Mouse (Mus musculus): Measurements from ENCODE around the gene Tssk2. TPM values are rescaled to one million over a fixed set of nuclear protein-coding genes. Genes with fewer than 3 reads are reported as not detected.

Gene Tssk2
- total RNA-seq, 2 experiments from 2014 or later, result not detected

DNA sequence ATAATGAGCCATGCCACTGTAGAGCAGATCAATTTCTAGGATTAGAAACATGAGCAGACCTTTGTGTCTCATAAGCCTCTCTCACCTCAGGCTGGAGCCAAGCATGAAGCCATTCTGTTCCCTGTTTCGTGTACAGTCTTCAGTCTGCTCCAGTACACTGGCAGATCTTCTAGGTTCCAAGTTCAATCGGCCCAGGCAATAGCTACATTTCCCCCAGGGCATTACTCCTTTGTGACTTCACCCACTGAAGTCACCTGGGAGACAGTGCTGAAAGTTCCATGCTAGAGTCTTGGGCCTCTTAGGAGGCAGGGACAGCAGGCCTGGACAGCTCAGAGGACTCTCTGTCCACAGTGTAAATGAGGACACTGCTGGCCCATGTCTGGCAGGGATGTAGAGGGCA lies 4.5 kb upstream of the Tssk2 start, which contains the start of gene Tssk1:
Gene Tssk1 (plus strand): TSS at position 301 of the 400 bp plus-strand sequence.
- no peak for DNase-seq
- intact Hi-C loops (cut with DNase I), result loop anchor here (2.0 kb wide), 1 partner anchor 17 kb away; the partner anchor contains the start of gene Ess2

DNA sequence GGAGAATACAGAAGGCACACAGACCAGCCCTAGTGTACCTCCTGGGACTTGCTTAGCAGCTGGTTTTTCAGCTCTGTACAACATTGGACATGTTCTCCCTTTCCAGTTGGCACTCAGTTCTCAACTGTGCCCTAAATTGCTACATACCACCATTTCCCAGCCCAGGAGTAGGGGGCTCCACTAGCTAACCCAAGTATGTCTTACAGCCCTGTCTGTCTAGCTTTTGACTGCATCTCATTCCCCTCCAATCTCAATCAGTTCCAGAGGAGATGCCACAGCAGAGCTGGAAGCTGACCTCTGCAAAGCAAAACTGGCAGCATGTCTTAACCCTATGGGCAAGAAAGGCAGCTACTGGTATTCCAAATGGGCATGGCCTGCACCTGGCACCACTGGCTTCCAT lies 2.3 kb upstream of the Tssk2 start:
- intact Hi-C loops (cut with DNase I), result no loop called here
- no peak for DNase-seq

DNA sequence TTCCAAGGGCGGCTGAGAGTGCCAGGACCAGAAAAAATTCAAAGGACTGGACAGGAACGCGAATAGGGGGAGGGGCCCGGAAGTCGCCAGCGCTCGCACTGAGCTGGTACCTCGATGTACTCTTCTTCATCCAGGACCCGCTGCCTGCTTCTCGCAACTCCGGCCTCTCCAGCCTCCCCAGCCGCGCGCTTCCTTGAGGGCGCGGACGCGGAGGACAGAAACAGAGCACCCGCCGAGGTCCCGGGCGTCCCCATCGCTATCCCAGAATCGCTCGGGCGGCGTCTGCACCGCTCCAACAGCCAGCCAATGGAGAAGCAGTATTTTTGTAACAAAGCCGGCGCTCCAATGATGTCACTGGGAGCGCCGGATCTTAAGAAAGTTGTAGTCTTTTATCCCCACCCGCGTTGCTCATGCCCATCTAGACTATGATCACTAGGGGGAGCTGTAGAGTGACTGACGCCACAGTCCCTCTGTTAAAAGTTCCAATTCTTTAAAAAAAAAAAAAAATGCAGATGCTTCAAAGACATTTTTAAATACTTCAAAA lies 12.7 kb downstream of the Tssk2 start, which contains the start of gene Ess2:
Gene Ess2 (minus strand): TSS at position 297 of the 544 bp plus-strand sequence.
- DNase-seq, result peak; percentile 94
- intact Hi-C loops (cut with DNase I), result loop anchor here (2.0 kb wide), 3 partner anchors 18 to 136 kb away; no protein-coding TSS in a partner anchor

DNA sequence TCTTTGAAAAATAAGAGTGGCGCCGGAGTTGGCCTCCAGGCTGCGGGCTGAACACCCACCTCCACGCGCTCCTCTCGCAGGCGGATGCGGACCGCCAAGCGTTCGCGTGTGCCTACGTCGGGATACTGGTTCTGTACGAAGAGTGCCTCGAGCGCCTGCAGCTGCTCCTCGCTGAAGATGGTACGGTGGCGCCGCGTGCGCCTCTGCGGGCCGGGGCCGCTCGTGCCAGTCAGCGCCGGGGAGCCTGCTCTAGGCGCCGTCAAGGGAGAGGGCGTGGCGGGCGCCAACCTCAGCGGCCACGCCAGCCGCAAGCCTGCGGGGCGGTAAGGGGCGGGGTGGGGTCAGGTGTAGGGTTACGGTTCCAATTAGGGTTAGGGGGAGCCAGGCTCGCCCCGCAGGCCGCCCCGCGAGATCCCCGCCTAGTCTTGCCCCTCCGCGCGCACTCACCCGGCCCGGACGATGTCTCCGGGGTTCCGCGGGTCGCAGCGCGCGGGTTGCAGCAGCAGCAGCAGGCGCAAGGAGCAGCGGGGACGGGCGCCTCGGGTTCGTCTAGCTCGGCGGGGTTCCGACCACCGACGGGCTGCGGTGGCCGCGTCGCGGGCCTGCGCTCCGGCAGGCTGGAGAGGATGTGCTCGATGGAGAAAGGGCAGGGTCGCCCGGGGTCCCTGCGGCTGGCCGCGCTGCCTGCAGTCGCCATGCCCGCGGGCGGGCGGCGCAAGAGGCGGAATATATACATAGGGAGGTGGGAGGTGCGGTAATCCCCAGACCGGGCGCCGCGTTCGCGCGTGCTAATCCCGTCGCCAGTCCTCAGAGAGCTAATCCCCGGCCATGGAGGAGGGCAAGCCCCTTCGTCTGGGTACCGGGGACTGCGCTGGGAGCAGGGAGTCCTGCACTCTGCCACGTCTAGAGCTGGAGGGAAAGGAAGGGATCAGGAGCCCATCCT lies 16.1 kb downstream of the Tssk2 start, which contains the start of gene Gsc2:
Gene Gsc2 (minus strand): TSS at position 753 of the 943 bp plus-strand sequence.
- no peak for DNase-seq
- intact Hi-C loops (cut with DNase I), result no loop called here

DNA sequence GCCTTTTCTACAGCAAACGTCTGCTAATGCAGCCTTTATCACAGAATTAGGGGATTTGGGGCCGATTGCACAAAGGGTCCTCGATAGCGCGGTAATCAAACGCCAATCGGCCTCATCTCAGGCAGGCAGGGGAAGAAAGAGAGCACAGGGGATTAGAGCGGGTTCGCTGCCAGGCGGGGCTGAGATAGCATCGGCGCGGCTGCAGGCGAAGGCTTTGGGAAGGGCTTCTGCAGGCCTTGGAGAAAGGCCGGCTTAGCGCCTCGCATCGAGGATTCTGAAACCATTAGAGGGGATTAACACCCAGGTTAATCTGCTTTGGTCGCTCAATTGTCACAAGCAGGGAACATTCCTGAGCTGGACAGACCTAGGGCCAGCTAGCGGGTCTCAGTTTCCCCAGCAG lies 22.1 kb downstream of the Tssk2 start:
- no peak for DNase-seq
- intact Hi-C loops (cut with DNase I), result no loop called here

DNA sequence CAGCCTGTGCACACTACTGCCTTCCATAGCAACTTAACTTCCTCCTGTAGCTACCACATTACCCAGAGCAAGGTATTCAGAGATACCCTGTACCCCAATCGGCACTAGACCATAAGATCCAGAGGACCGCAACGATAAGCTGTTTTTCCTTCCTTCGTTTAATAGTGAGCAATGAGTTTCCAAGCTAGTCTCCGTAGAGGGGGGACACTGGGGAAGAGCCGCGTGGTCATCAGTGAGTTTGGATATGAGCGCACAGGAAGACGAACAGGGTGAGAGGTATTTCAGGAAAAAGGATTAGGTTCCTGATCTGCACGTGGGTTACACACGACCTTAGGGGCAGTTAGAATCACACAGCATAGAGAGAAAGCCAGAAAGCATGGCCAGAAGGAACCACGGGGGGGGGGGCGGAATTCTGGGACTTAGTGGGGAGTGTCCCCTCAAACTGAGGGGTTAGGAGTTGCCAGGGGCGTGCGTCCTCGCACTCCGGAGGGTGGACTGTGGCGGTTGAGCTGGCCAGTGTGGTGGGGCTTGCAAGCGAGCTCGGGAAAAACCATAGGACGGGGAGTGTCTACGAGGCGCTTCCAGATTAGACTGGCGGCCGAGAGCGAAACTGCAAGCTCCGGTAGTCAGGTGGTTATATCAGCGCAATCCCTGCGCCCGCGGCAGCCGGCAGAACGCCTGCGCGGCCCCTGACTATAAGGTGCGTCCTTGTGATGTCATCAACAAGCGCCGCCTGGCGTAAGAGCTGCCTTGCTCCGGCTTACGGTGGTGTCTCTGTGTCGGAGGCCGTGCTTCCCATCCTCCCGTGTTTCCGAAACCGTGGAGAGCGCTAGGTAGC lies 23.1 kb downstream of the Tssk2 start:
- peak; percentile 96 to 97 for DNase-seq
- intact Hi-C loops (cut with DNase I), result loop anchor here (1.0 kb wide), 1 partner anchor 9 kb away; no protein-coding TSS in a partner anchor

DNA sequence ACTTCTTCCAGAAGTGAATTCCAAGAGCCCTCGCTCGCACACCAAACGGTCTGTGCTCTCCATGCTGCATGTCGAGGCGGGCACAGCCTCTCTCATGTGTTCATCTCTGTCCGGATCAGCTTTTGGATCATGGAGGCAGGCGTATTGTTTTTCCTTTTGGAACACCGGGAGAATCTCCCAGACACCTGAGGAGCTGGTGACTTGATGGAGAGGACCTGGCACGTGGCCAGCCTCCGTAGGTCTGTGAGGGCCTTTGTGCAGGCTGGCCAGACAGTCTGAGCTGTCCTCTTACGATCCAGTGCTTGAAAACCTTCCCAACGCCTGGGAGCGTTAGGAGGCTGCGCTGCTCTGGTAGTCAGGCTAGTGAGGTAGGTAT lies 23.7 kb downstream of the Tssk2 start:
- intact Hi-C loops (cut with DNase I), result no loop called here
- no peak for DNase-seq

DNA sequence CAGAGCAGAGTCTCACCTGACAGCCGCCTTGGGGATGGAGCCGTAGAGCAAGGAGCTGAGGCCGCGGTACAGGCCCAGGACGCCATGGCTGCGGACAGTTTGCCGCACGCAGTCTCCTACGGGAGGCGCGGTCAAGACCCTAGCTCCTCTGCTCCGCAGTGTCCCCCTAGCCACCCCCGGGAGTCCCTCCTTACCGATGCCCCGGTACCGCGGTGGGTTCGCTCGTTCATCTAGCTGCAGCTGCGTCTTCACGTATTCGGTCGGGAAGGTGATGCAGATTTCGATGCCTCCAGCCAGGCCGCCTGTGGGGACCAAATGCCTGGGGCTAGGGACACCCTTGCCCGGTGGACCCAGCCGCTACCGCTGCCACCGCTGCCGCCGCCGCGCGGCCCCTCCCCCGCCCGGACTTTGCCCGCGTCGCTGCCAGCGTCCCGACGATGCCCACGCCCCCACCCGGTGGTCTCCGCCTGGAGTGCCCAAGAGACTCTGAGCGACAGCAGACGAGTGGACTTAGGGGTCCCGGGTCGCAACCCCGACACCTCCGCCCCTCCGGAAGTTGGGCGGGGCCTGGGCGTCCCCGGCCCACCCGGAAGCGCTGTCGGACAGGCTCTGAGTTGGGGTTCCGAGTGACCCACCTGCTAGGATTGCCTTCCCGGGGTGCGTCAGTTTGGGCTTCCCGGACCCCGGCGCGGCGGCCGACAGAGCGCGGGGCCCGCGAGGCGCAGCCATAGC lies 29.1 kb downstream of the Tssk2 start:
- intact Hi-C loops (cut with DNase I), result loop anchor here (2.0 kb wide), 1 partner anchor 59 kb away; no protein-coding TSS in a partner anchor

DNA sequence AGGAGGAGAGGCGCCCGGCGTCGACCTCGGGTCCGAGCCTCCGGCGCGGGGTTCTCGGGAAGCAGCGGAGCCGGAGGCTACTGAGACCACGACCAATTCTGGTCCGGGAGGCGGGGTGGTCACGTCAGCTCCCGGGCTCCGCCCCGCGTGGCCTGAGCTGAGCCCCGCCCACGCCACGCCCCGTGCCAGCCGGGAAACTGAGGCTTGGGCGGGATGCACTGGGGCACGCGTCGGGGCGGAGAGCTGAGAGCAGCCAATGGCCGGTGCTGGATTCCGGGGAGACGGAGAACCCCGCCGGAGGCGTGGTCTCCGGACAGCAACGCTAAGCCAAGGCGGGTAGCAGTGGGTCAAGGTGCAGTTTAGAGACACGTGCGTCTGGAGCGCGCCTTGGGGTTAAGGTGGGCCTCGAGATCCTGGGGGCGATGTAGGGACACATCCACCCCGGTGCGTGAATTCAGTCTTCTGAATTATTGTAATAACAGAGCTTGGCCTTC lies 29.7 kb downstream of the Tssk2 start, which contains the start of gene Slc25a1:
Gene Slc25a1 (minus strand): TSS at position 133 of the 494 bp plus-strand sequence.
- intact Hi-C loops (cut with DNase I), result loop anchor here (2.0 kb wide), 1 partner anchor 59 kb away; no protein-coding TSS in a partner anchor

More for the DNA sequence above, 29.1 kb downstream of the Tssk2 start:
- peak in 1 of 2 experiments; percentile 55 for DNase-seq

DNA sequence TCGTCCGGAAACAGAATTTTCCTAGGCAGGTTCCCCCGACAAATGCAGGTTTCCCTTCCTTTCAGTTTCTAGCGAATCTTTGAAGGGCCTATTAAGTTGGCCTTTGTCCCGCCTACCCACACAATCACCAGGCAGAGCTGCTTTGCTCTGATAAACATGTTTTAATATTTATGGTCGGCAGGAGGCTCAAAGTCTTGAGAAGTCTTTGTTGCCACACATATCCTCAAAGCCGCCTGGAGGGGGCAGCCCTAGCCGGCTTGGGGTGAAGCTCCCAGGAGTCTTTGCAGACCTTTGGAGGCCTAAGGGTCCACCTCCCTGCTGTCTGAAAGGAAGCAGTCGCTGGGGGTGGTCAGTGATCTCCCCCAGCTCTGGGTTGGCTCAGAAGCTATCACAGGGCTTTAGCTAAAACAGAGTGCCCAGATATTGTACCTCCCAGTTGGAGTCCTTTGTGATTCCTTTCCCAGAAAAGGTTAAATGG lies 30.2 kb downstream of the Tssk2 start:
- peak; percentile 73 to 85 for DNase-seq
- intact Hi-C loops (cut with DNase I), result loop anchor here (2.0 kb wide), 1 partner anchor 58 kb away; no protein-coding TSS in a partner anchor

More for the DNA sequence above, 29.7 kb downstream of the Tssk2 start, which contains the start of gene Slc25a1:
- peak; percentile 75 to 77 for DNase-seq

DNA sequence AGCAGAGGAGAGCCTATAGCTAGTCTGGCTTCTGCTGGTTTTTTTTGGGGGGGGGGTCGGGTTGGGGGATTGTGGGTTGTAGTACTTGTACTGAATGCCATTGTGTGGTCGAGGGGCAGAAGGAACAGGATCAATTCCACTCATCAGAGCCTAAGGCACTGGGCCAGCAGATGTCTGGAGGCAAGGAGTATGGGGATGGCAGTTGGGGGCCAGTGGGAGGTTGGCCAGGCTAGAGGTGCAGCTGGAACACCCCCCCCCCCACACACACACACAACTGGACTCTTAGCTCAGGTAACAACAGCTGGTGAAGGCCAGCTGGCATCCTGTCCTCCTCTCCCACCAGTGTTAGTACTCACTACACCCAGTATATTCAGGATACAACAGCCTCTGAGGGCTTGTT lies 30.8 kb downstream of the Tssk2 start:
- intact Hi-C loops (cut with DNase I), result loop anchor here (2.0 kb wide), 1 partner anchor 58 kb away; no protein-coding TSS in a partner anchor

DNA sequence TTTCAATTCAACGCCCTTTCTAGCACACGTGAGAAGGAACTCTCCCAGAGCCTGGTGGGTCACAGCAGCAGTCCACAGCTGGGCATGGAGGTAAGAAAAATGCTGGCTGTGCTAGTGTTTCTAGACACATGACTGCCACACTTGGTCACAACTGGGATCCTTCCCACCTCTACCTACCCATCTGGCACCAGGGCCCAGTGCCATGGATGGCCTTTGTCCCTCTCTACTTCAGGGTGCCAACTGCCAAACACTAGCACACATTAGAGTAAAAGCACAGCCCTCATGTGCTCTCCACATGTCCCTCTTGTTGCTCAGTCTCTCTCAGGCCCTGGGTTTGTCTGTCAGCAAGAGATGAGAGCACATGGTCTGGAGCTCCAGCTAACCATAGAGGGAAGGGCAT lies 31.2 kb downstream of the Tssk2 start:
- DNase-seq, result no peak
- intact Hi-C loops (cut with DNase I), result loop anchor here (2.0 to 5.0 kb wide), 2 partner anchors 57 to 118 kb away; no protein-coding TSS in a partner anchor

More for the DNA sequence above, 30.8 kb downstream of the Tssk2 start:
- DNase-seq, result no peak

DNA sequence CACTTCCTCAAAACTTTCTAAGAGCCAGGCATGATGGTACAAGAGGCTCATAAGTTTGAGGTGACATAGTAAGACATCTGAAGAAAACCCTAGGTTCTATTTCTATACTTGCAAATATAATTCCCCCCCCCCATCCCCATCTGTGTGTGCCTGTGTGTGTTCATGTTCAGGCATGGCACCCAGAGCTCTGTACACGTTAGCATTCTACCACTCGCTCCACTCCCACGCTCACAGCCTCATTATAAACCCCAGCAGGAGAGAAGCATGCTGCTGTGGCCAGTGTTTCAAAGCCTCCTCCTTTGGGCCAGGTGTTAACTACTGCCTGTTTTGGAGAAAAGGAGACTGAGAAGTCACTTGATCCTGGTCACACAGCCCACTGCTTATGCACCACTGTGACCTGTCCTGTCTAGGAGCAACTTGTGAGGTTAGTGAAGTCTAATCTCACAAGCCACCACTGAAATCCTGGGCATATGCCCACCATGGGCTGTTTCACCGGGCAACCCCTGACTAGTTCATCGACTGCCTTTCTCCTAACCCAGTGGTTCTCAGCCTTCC lies 33.5 kb downstream of the Tssk2 start:
- intact Hi-C loops (cut with DNase I), result loop anchor here (5.0 kb wide), 1 partner anchor 115 kb away; no protein-coding TSS in a partner anchor
- no peak for DNase-seq

DNA sequence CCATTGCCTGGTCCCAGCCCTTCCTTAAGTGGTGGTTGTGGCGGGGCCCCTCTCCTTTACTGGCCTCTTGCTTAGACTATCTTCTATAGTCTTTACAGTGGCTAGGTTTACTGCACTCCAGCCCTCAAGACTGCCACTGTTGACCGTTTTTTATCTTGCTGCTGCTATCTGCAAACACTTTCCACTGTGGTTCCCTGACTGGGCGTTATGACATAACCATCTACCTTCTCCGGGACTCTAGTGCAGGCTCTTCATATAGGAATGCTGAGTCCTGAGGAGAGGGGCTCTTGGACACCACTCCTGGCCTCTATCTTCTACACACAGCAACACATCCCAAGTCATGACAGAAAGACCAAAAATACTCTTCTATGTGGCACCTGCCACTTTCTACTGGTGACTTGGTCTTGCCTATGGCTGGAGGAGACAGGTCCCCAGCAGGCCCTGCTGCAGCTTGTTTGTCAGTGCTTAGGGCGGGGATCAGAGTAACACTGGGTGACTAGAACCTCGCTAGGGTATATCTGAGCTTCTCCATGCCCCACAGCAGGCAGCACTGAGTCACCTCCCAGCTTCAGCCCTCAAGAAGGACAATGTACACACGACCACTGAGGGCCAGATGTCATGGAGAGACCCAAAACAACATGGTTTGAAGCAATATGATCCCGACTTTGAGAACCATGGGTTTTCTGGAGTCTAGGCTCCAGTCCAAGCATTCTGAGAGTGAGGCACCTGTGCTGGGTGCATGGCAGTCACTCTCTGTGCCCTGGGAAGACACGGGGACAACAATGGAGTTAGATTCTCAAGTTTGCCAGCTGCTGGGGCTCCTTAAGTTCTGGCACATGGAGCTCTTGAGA lies 35.4 kb downstream of the Tssk2 start:
- DNase-seq, result no peak
- intact Hi-C loops (cut with DNase I), result loop anchor here (5.0 kb wide), 1 partner anchor 113 kb away; no protein-coding TSS in a partner anchor

DNA sequence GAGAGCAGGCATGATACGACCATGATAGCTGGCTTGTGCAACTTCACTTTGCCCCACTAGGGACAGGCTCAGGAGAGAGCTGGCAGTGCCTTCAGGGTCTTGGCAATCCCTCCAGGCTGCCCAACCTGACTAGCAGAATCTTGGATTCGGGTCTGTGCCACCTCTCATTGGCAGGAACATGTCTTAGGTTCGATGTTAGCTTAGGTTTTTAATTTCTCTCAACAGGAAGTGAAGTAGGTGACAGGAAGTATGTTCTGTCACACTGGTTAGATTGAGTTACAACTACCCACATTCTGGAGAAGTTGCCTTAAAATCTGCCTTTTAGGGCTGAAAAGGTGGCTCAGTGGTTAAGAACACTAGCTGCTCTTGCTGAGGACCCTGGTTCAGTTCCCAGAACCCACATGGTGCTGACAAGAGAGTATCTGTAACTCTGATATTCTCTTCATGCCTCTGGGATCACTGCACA lies 36.0 kb downstream of the Tssk2 start:
- DNase-seq, result no peak
- intact Hi-C loops (cut with DNase I), result loop anchor here (5.0 kb wide), 1 partner anchor 113 kb away; no protein-coding TSS in a partner anchor

DNA sequence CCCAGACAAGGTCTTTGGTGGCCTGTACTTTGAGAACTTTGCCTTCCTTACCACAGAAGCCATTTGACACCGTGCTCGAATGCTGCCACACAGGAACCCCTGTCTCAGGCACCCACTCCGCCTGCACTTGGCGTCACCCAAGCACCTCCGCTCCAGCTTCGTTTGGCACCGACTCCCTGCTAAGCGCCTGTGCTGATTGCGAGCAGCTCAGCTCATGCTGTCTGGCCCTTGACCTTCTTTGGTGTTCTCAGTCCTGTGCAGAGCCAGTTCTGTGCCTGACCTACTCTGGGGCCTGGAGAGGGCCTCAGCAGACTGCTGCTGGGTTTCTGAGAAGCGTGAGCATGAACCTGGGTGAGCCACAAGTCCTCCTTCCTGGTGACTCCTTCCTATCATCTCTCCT lies 38.3 kb downstream of the Tssk2 start:
- DNase-seq, result no peak
- intact Hi-C loops (cut with DNase I), result no loop called here

DNA sequence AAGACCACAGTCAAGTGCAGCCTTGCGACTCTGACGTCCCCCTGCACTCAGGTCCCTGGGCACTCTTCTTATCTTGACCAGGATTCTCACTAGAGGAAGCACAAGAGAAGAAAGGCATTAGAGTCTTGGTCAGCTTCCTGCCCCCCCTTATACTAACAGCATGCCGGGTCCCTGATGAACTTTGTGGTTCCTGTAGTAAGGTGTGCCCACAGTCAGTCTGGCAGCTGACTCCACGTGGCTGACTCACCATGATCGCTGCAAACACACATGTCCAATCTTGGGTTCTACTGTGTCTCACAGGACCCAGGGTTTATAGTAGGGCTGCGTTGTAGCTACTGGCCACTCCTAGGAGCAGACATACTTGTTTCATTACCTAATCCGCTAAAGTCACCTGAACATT lies 39.8 kb downstream of the Tssk2 start:
- intact Hi-C loops (cut with DNase I), result loop anchor here (2.0 kb wide), 1 partner anchor 27 kb away; the partner anchor contains the start of gene Ess2
- no peak for DNase-seq
